Mouse (Mus musculus): Measurements from ENCODE around the gene Fbxl17. TPM values are rescaled to one million over a fixed set of nuclear protein-coding genes. Genes with fewer than 3 reads are reported as not detected.

Fbxl17 gene
- polyA plus RNA-seq, 1 experiment from 2014 or later, result 3.1 TPM

DNA sequence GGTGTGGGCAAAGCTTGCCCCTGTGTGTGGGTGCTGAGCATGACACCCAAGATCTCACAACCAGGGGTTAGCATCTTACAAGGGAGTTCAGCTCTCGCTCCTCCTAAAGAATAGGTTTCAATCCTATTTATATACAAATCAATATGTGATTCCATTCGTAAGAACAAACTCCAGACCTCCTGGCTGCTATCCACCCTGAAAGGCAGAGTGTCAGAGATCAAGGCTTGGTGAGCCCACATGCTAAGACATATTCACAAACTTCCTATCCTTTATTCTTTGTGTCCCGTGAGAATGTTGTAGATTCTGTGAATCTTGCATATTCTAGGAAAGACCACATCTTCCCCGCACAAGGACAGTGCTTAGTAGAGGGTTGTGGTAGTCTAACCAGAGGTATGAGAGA, 108.9 kb downstream of the Fbxl17 start:
- H3K27me3 ChIP-seq (replicated peaks), result no peaks in the 10 kb centered on the region
- WGBS (ENCODE audit: insufficient replicate concordance), result 75% methylated on average over 4 of the region's 4 CpGs

GRCm38 (mm10) chr17:63370977-63371376, 128.8 kb downstream of the Fbxl17 start:
- Histone ChIP-seq H3K4me3 (no peak overlapping the region), H3K4me1 (no peaks in the 10 kb centered on the region), H3K27ac (no peak overlapping the region), H3K4me2 (no peak overlapping the region), H3K9ac (no peak overlapping the region), H3K27me3 (replicated peaks) (no peaks in the 10 kb centered on the region), H3K36me3 (no peaks in the 10 kb centered on the region), H3K9me3 (replicated peaks) (no peaks in the 10 kb centered on the region)
- 76% methylated on average over 3 of the region's 3 CpGs for WGBS (ENCODE audit: insufficient replicate concordance)
- no peak for ATAC-seq

More for the DNA sequence above, 108.9 kb downstream of the Fbxl17 start:
- Histone ChIP-seq H3K4me3 (no peak overlapping the region), H3K4me2 (no peak overlapping the region), H3K27ac (no peak overlapping the region), H3K9me3 (replicated peaks) (no peaks in the 10 kb centered on the region), H3K4me1 (peaks cover 15% of the 10 kb centered on the region; the same call in 1 of the 2 replicates), H3K9ac (no peak overlapping the region), H3K36me3 (no peaks in the 10 kb centered on the region)
- ATAC-seq, result no peak

DNA sequence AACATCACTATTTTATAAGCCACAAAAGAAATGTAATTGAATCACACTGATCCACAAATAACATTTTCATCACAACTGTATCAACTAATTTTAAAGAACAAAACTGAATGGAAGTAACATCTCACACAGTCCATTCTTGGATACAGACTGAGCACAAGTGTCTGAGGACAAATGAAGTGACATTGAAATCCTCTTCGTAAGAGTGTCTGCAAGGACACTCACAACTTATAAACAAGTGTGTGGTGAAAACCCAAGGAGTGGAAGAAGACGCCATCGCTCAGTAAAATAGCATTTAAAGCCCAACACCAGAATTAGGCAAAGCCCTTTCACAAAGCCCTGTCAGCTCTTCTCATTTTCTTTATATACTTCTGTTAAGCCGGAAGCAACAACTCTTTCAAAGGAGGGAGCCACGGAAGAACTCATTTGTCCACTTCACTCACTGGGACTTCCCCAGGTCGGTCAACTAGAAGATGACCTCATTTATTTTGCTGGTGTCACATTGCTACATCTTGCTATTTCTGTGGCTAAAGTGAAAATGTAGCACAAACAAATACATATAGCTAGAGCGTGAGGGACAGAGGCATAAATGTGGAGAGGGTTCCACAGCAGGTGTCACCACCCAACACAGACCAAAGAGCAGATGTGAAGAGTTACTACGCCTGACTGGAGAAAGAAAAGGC, 130.0 kb downstream of the Fbxl17 start:
- H3K27ac ChIP-seq, result no peak overlapping the region
- 63% methylated on average over 8 of the region's 8 CpGs for WGBS (ENCODE audit: insufficient replicate concordance)
- H3K9me3 ChIP-seq (replicated peaks), result no peaks in the 10 kb centered on the region
- no peaks in the 10 kb centered on the region for H3K27me3 ChIP-seq (replicated peaks)
- H3K36me3 ChIP-seq, result no peaks in the 10 kb centered on the region
- no peak overlapping the region for H3K4me3 ChIP-seq
- no peaks in the 10 kb centered on the region for H3K4me1 ChIP-seq
- ATAC-seq, result no peak
- no peak overlapping the region for H3K9ac ChIP-seq
- no peak overlapping the region for H3K4me2 ChIP-seq

- H3K9me3 ChIP-seq (replicated peaks), result no peaks in the 10 kb centered on the region
- no peak for ATAC-seq
- no peak overlapping the region for H3K4me2 ChIP-seq
- H3K4me1 ChIP-seq, result no peaks in the 10 kb centered on the region
- H3K27me3 ChIP-seq (replicated peaks), result no peaks in the 10 kb centered on the region
- no peaks in the 10 kb centered on the region for H3K36me3 ChIP-seq
- no peak overlapping the region for H3K4me3 ChIP-seq
- no peak overlapping the region for H3K9ac ChIP-seq
- H3K27ac ChIP-seq, result no peak overlapping the region
- 72% methylated on average over 6 of the region's 6 CpGs for WGBS (ENCODE audit: insufficient replicate concordance)
Measured at GRCm38 (mm10) chr17:63367476-63367875, 132.3 kb downstream of the Fbxl17 start.

GRCm38 (mm10) chr17:63366045-63366444, 133.8 kb downstream of the Fbxl17 start:
- Histone ChIP-seq H3K27ac (no peak overlapping the region), H3K9me3 (replicated peaks) (no peaks in the 10 kb centered on the region), H3K36me3 (no peaks in the 10 kb centered on the region), H3K9ac (no peak overlapping the region), H3K4me2 (no peak overlapping the region), H3K4me1 (no peaks in the 10 kb centered on the region), H3K27me3 (replicated peaks) (no peaks in the 10 kb centered on the region), H3K4me3 (no peak overlapping the region)
- WGBS (ENCODE audit: insufficient replicate concordance), result 76% methylated on average over 11 of the region's 11 CpGs
- ATAC-seq, result no peak

GRCm38 (mm10) chr17:63364605-63365004, 135.2 kb downstream of the Fbxl17 start:
- no peak overlapping the region for H3K4me3 ChIP-seq
- H3K4me2 ChIP-seq, result no peak overlapping the region
- 77% methylated on average over 7 of the region's 7 CpGs for WGBS (ENCODE audit: insufficient replicate concordance)
- H3K27me3 ChIP-seq (replicated peaks), result no peaks in the 10 kb centered on the region
- H3K36me3 ChIP-seq, result no peaks in the 10 kb centered on the region
- no peaks in the 10 kb centered on the region for H3K4me1 ChIP-seq
- no peak for ATAC-seq
- no peak overlapping the region for H3K9ac ChIP-seq
- no peaks in the 10 kb centered on the region for H3K9me3 ChIP-seq (replicated peaks)
- H3K27ac ChIP-seq, result no peak overlapping the region

DNA sequence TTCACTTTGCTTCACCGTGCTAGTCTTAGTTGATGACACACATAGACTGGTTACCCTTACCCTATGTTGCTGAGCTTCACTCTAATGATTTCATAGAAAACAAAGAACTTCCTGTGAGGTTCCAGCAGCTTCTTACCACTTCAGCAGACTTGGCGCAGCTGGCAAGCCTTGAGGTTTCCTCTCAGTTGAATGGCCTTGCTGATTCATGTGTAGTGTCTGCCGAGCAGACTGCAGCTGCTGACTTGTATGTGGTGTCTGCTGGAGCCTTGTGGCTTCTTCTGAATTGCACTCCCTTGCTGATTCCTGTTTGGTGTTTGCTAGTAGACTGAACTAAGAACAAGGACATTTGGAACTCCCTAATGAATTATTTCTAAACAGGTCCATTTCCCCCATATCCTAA, 137.6 kb downstream of the Fbxl17 start:
- Histone ChIP-seq H3K36me3 (no peaks in the 10 kb centered on the region), H3K4me2 (no peak overlapping the region), H3K4me3 (no peak overlapping the region), H3K9ac (no peak overlapping the region), H3K27me3 (replicated peaks) (no peaks in the 10 kb centered on the region), H3K9me3 (replicated peaks) (no peaks in the 10 kb centered on the region), H3K27ac (no peak overlapping the region), H3K4me1 (no peaks in the 10 kb centered on the region)
- ATAC-seq, result no peak
- 66% methylated on average over 3 of the region's 3 CpGs for WGBS (ENCODE audit: insufficient replicate concordance)

DNA sequence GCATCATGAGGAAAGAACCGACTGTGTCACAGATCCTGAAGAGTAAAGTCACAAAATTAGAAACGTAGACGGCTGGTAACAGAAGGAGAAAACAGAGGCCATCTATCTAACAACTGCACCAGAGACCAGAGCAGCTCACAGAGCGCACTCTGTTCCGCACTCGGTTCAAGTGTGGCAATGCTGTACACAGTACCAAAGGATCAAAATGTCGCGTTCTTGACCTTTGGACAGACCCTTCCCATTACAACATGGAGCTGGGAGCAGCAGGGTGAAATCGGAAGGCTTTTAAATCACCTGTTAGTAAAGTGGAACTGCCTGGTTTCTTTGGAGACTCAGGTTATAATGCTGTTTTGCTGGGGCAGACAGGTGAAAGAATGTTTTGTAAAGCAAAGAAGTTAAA, 138.1 kb downstream of the Fbxl17 start:
- Histone ChIP-seq H3K27ac (no peak overlapping the region; the same call in 1 of the 2 replicates), H3K9ac (no peak overlapping the region), H3K9me3 (replicated peaks) (no peaks in the 10 kb centered on the region), H3K27me3 (replicated peaks) (no peaks in the 10 kb centered on the region), H3K36me3 (no peaks in the 10 kb centered on the region), H3K4me3 (no peak overlapping the region), H3K4me1 (no peaks in the 10 kb centered on the region), H3K4me2 (no peak overlapping the region)
- ATAC-seq, result peak; percentile 56
- 82% methylated on average over 9 of the region's 9 CpGs for WGBS (ENCODE audit: insufficient replicate concordance)

DNA sequence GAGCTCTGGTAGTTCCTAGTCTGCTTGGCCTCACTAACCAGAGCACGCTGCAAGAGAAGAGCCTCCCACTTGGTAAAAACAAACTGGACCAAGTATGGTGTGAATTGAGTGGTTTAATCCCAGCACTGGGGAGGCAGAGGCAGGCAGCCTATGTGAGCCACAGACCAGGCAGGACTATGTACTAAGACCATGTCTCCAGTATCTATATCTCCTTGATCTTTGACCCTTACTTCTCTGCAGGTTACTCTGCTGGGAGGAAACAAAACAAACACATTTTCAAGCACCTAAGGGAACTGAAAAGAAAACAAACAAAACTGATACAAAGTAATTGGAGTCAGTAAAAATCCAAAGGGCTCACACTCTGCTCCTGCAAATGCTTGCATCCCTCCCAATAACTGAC, 141.0 kb downstream of the Fbxl17 start:
- Histone ChIP-seq H3K9me3 (replicated peaks) (no peaks in the 10 kb centered on the region), H3K4me3 (no peak overlapping the region), H3K9ac (no peak overlapping the region), H3K4me1 (no peaks in the 10 kb centered on the region), H3K4me2 (no peak overlapping the region), H3K36me3 (no peaks in the 10 kb centered on the region), H3K27ac (no peak overlapping the region), H3K27me3 (replicated peaks) (no peaks in the 10 kb centered on the region)
- WGBS (ENCODE audit: insufficient replicate concordance), result 73% methylated on average over 1 of the region's 1 CpGs
- no peak for ATAC-seq

GRCm38 (mm10) chr17:63356202-63356601, 143.6 kb downstream of the Fbxl17 start:
- Histone ChIP-seq H3K27me3 (replicated peaks) (no peaks in the 10 kb centered on the region), H3K36me3 (no peaks in the 10 kb centered on the region), H3K9me3 (replicated peaks) (no peaks in the 10 kb centered on the region), H3K4me1 (no peaks in the 10 kb centered on the region), H3K27ac (no peak overlapping the region), H3K9ac (no peak overlapping the region), H3K4me3 (no peak overlapping the region), H3K4me2 (no peak overlapping the region)
- WGBS (ENCODE audit: insufficient replicate concordance), result 65% methylated on average over 3 of the region's 3 CpGs
- ATAC-seq, result no peak

- Histone ChIP-seq H3K36me3 (no peaks in the 10 kb centered on the region), H3K9me3 (replicated peaks) (no peaks in the 10 kb centered on the region), H3K4me1 (no peaks in the 10 kb centered on the region), H3K4me2 (no peak overlapping the region), H3K27ac (no peak overlapping the region), H3K9ac (no peak overlapping the region), H3K27me3 (replicated peaks) (no peaks in the 10 kb centered on the region), H3K4me3 (no peak overlapping the region)
- ATAC-seq, result no peak; the same call in 1 of the 2 replicates
- 82% methylated on average over 6 of the region's 6 CpGs for WGBS (ENCODE audit: insufficient replicate concordance)
Measured at GRCm38 (mm10) chr17:63352634-63353195, 147.1 kb downstream of the Fbxl17 start.

- Histone ChIP-seq H3K4me2 (no peak overlapping the region), H3K27ac (no peak overlapping the region), H3K4me3 (no peak overlapping the region), H3K36me3 (peaks cover 9% of the 10 kb centered on the region), H3K9me3 (replicated peaks) (no peaks in the 10 kb centered on the region; the same call in 1 of the 2 replicates), H3K27me3 (replicated peaks) (no peaks in the 10 kb centered on the region), H3K9ac (no peak overlapping the region), H3K4me1 (no peaks in the 10 kb centered on the region)
- no peak for ATAC-seq
- WGBS (ENCODE audit: insufficient replicate concordance), result 71% methylated on average over 2 of the region's 2 CpGs
Measured at GRCm38 (mm10) chr17:63351682-63352081, 148.1 kb downstream of the Fbxl17 start.
